Mouse (Mus musculus) MN1 (cell line): ENCODE results near the gene Hcn2.

Experiments used
- DNase-seq: peaks from one replicate; pipeline ENCODE4 v3.0.0-alpha.2; 2016; ENCODE audit warnings: low spot score

The Hcn2 gene

DNA sequence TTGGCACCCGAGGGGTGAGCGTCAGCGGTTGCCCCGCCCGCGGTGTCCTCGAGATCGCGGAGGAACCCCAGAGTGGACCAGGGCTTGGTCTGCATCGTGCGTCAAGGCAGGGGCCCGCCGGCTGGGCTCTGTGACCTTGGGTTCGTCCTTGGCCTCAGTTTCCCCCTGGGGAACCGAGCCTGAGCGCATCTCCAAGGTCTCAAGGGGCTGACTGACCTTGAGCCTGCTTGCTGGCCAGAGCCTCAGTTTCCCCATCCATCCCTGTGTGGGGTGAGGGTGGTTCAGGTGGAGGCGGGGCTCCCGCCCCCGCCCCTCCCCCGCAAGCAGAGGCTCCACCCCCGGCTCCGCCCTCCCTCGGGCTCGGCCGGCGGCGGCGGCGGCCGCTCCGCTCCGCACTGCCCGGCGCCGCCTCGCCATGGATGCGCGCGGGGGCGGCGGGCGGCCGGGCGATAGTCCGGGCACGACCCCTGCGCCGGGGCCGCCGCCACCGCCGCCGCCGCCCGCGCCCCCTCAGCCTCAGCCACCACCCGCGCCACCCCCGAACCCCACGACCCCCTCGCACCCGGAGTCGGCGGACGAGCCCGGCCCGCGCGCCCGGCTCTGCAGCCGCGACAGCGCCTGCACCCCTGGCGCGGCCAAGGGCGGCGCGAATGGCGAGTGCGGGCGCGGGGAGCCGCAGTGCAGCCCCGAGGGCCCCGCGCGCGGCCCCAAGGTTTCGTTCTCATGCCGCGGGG, at the start of gene Hcn2:
TSS of gene Hcn2 (plus strand) at position 381 of the 734 bp plus-strand sequence.
- DNase-seq: peak; percentile 62

DNA sequence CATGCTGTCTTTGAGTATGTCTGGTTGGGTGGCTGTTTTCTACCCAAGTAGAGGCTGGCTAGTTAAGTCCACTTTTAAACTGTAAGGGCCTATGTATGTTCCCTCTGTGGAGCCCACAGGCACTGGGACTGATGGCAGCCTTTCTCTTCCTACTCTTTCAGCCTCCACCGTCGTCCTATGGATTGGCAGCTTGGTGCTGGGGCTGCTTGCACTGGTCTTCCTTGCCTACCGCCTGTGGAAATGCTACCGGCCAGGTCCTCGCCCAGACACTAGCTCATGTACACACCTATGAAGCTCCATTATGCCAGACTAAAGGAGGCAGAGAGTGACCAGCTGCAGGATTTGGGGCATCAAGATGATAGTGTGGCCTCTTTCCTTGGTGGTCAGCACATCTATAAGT, 48.4 kb upstream of the Hcn2 start:
- no peak for DNase-seq

DNA sequence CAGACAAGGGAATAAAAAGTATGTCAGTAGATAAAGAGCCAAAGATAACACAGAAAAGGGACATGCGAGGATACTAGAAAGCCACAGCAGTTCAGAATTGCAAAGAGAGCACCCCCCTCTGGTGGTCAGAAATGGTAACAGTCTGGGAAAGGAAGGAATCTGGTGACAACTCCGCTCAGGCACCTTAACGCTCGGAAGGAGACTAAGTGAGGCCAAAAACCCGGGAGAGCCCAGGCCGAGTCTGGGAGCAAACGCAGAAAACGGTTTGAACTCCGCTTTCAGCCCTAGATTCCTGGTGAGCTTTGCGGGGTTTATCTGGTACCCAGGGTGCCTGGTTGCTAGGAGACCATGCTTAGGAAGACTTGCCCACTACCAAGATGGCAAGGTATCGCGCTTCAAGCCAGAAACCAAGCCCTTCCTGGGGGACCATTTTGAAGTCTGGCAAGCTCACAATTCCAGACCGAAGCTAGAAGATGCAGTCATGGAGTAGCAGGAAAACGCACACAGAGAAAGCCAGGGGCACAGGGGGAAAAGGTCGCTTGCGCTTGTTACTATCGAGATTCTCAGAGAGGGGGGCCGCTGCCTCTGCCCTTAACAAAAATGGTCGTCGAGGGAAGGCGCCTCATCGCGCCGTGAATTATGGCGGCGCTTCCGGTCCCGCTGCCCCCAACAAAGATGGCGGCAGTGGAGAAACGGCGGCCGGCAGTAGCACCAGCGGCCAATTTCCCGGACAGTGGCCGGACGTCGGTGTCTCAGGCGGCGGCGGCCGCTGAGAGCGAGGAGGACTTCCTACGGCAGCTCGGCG, 47.5 kb upstream of the Hcn2 start, which contains the start of gene Tpgs1:
TSS of gene Tpgs1 (plus strand) at position 599 of the 805 bp plus-strand sequence.
- peak; percentile 95 for DNase-seq

DNA sequence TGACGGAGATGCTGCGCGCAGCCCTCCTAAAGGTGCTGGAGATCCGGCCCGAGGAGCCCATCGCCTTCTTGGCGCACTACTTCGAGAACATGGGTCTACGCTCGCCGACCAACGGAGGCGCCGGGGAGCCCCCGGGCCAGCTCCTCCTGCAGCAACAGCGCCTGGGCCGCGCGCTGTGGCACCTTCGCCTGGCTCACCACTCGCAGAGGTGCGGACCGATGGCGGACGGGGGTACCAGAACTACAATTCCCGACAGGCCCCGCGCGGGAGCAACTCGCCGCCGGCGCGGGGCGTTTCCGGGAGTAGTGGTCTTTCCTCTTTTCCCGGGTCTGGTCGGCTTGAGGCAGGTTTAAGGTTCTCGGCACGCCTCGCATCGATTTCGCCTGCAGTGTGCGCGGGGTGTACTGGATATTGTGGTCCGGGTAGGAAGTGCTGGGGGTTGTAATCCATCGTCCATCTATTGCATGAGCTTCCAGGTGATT, 46.8 kb upstream of the Hcn2 start:
- peak; percentile 90 for DNase-seq

DNA sequence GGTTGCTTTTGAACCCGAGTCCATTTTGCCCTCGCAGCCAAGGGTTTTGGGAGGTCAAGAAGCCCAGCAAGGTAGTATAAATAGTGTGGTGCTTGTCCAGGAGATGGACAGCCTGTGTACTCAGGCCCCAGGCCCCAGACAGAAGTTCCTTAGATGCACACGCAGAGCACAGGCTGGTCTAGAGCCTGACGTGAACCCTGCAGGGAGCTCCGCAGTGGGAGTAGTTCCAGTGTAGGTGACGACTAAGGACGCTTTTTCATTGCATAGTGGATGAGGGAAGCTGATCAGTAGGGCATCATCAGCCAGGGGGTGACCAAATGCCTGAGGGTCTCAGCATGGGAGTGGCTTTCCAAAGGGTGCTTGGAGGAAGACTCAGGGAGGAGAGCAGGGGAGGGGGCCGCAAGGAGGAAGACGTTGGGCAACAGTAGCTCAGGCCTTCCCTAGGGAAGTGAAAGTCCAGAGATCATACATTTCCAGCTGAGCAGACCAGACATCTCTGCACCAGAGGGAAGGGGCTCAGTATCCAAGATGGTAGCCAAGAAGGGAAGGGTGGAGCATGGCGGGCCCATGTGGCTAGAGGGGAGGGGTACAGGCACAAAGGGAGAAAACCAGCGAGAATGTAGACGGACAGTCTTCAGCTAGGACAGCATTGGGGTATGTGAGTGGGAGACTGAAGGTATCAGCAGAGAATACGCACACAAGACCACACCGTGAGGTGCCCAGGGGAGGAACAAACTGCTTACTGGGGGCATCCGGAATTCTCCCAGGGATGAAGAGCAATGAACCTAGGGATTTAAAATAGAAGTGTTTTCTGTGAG, 46.2 kb upstream of the Hcn2 start:
- DNase-seq: no peak

DNA sequence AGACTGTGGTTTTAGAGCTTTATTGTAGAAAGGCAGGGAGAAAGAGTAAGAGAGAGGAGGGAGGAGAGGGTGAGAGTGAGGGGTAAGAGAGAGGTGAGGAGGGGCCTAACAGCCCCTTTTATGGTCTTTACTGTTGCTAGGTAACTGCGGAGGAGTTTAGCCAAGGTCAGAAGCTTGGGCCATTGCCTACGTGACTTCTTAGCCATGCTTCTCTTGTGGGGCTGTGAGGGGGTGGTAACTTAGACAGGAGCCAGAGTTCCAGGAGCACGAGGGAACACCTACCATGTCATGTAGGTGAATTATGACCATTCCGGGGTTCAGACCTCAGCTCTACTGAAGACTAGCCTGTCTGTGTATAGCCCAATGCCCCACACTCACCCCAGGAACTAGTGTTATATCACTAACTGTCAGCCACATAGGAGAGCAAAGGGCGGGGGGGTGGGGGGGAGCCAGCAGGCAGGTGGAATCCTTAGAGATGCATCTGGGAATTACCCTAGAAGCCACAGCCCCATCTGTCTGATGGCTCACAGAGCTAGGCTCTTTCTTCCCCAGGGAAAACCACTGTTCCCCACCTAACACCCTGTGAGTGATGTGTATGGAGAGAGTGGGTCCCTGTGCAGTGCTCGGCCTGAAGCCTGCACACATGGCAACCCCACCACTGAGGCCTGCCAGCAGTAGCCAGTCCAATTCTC, 44.9 kb upstream of the Hcn2 start:
- no peak for DNase-seq

DNA sequence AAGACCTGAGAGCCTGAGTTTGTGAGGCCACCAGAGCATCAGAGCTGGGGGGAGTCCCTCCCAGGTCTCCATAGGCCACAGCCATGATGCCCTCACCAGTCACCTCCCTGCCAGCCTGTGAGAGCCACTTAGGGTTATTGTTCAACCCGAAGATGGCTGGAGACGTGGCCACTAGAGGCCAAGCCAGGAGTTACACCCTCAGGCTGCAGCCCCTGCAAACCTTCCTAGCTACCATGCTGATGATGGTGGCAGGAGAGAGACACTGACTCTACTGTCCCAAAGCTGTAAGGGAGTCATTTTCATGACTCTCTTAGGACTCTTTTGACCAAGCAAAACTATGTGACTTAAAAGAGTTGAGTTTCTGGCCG, 44.4 kb upstream of the Hcn2 start:
- DNase-seq: no peak

DNA sequence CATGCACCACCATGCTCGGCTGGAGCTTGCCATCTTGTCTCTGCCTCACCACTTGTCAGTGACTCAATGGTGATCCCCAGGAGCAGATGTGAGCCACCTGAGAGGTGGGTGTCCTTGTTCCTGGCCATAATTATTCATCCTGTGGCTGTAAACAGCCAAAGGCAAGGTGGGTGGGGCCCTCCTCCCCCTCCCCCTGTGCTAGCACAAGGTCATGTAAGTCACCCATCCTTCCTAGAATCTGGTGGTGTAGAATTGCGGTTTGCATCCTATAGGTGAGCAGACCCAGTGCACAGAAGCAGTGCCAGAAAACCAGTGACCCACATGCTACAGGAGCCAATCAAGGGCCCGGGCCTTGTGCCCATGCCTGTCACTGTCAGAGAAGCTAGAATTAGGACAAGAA, 43.4 kb upstream of the Hcn2 start:
- DNase-seq: no peak

DNA sequence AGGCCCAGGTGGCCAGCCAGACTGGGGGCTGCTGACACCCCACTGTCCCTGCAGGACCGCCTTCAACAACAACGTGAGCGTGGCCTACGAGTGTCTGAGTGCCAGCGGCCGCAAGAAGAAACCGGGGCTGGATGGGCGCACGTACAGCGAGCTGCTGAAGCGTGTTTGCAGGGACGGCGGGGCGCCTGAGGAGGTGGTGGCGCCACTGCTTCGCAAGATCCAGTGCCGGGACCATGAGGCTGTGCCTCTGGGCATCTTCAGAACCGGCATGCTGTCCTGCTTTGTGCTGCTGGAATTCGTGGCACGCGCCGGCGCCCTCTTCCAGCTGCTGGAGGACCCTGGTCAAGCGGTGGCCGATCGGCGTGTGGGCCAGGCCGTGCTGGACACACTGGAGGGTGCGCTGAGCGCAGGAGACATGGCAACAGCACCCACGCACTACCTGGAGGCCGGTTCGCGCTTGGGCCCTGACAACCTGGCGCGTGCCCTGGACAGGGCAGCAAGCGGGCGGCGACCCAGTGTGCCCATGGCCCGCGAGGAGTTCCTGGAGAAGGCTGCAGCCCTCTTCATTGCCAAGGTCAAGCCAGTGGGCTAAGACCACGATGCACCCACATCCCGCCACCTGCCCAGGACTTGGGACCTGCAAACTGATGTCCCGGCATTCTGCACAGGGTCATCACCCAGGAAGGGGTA, 40.9 kb upstream of the Hcn2 start:
- DNase-seq: no peak

DNA sequence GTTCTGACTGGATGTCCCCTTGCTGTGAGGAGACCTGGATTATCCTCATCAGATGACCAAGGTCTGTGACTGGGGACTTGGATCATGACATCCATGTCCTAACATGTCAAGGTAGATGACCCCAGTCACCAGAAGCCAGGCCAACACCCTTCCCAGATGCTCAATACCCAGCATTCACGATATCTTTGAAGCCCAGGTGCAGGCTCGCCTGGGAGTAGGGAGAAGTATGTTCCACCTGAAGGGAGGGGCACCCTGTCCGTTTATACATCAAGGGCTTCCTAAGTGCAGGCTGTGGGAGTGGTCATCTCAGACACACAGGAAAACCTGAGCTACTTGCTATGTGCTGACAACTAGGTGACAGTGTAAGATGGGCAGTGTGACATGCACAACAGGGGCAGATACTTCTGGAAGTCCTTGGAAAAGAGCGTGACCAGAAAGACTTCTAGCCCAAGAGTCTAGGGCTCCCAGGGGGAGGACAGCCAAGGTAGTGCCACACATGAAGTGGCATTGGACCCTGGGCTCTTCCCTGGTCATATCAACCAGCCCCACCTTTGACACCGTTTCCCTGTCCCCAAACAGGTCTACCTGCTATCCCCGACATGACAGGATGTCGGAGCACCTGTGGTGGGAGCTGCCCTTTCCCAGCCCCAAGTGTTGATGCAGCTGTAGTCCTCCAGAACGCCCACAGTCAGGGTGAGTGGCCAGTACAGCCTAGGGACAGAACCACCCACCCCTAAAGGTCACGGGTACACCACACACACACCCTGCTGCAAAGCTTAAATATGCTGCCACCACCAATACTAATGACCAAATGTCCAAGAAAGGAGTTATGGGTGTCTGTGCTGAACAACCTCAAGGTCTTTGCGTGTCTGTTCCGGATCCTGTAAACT, 35.6 kb upstream of the Hcn2 start:
- DNase-seq: no peak

DNA sequence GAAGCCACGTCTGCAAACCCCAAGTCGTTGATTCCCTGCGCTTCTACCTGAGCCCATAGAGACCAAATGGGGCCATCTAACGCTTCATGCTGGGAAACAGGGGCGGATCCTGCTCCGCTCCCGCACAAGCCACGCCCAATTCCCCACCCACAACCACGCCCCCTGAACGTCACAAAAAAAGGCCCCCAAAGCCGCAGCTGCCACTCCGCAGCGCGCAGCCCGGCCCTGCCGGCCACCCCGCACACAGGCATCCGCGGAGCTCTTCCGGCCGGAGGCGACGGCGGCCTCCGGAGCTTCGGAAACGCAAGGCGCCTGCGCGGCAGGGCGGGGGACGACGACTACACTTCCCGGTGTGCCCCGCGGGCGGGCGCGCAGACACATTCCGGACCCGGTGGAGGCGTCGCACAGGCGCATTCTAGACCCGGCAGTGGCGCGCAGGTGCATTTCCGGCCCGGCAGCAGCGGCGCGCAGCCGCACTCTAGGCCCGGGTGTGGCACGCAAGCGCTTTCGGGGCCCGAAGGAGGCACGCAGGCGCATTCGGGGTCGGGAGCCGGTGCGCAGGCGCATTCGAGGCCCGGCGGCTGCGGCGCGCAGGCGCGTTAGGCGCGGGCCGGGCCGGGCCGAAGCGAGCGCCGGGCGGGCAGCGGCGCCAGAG, 34.7 kb upstream of the Hcn2 start, which contains the start of gene Cdc34:
TSS of gene Cdc34 (plus strand) at position 605 of the 655 bp plus-strand sequence.
- DNase-seq: peak; percentile 100

DNA sequence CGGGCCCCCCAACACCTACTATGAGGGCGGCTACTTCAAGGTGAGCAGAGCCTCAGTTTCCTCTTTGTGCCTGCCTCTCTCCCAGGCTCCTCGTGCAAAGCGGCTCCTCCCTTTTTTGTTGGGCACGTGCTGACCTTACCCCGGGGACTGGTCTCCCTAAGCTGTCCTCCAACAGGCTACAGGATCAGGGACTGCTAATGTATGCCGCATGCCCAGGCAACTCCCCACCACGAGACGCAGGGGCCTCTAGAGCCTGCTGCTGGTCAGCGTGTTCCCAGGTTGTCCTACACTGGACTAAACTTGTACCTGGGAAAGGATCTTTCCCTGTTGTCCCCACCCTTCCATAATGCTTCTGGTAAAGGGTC, 33.9 kb upstream of the Hcn2 start:
- DNase-seq: peak; percentile 75

DNA sequence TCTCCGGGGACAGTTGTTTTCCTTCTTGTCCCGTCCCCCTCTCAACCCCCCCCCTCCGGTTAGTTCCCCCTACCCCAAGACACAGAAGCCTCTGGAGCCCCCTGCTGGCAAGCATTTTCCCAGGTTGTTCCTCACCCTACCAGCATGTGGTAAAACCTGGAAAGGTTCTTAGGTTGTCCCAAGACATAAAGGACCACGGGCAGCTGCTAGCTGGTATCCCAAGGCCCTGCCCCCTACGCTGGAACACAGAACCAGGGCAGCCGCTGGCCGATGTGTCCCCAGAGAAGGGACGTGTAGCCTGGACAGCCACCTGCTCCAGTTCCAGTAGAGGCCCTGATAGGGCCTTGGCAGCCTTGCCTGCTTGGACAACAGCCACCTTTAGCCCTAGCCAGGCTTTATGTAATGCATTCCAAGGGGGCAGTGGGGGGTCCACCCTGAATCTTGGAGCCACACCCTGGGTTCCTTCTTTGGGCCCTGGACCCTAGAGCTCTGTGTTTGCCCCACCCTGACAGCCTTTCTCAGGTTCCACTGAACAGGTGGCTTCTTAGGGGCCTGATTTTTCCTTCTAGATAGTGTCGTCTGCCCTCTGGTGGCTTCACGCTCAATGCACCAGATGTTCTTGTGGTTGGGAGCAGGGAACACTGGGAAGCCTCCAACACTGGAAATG, 33.4 kb upstream of the Hcn2 start:
- DNase-seq: peak; percentile 93

DNA sequence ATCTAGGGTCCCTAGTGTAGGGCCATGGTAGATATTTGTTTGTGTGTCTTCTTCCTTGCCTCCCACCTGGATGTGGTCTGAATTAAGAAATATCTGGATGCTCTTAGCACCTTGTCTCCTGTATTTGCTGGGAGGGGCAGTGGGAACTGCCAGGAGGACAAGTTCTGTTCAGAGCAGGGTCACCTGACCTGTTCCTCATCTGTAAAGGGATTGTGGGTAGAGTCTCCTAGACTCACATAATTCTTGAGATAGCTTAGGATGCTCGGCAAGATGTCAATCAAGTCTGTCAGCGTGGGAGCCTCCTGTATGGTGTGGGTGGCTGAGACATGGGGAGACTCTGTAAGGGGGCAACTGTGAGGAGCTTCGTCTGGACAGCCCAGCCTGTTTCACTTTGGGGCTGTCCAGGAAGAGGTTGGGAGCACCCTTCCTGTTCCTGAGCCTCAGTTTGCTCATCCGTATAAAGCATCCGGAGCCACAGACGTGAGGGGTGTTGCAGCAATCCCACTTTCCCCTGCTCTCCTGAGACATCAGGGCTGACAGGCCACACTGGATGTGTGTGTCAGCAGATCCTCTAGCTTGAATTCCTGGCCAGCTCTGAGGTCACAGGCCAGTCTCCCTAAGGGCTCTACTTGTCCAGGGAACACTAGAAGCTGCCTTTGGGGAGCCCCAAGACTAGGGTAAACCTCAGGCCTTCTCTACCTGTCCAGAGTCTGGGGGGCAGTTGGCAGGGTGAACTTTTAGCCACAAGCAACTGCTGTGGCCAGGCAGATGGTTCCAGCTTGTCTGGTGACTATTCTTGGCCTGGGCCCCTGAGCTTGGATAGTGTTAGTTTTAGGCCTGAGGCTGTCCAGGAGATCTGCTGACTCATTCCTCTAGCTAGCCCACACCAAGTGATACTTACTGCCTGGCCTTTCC, 32.5 kb upstream of the Hcn2 start:
- peak; percentile 69 for DNase-seq

DNA sequence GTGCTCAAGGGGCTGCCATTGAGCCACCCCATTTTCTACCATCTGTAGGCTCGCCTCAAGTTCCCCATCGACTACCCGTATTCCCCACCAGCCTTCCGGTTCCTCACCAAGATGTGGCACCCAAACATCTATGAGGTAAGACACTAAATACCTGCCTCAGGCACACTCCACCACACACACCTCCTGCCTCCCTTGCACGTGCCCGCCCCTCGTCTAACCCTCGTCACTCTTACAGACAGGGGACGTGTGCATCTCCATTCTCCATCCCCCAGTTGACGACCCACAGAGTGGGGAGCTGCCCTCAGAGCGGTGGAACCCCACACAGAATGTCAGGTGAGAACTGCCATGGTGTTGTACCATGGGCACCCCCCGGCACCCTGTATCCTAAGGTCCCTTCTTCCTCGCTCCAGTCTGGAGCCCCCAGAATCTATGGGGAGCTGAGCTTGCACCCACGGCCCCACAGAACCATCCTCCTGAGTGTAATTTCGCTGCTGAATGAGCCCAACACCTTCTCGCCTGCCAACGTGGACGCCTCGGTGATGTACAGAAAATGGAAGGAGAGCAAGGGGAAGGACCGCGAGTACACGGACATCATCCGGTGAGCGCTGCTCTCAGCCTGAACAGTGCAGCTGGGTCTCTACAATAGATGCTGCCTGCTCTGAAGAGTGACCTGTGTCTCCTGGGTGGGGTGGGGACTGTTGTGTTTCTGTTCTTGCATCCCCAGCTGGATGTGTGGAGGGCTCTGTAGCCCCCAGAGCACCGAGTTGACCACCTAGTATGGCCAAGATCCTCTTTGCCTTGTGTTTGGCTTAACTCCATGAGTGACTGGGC, 31.4 kb upstream of the Hcn2 start:
- DNase-seq: no peak

DNA sequence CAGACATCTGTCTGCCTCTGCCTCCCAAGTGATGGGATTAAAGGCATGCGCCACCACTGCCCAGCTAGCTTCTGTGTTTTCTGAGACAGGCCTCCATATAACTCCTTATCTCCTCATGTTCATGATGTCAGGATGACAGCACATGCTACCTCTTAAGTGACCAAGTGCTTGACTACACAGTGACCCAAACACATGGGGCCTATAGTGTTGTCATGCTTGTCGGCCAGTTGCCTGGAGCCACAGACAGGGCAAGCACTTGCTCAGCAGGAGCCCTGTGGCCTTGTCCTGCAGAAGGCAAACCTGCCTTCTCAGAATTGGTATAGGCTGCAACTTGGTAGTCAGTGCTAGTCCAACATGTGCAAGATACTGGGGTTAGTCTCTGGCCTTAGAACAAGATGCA, 30.2 kb upstream of the Hcn2 start:
- DNase-seq: no peak

DNA sequence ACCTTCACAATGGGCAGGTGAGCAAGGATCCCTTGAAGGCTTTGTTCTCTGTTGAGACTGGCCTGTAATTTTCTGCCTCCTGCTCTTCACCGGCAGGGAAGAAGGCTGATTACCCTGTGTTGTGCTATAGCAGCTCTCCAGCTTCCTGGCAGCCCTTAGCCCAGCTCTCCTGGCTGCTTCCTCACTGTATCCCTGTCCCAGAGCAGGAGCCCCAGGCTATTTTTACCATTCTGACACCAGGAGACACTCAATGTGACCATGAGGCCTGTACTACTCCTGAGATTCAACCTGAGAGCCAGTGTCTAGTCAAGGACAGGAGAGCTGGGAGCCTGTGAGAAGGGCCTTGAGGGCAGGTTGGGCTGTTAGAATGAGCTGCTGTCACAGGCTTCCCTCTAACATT, 29.7 kb upstream of the Hcn2 start:
- DNase-seq: no peak
